Mouse (Mus musculus): ENCODE results near the gene Phldb2.

DNA sequence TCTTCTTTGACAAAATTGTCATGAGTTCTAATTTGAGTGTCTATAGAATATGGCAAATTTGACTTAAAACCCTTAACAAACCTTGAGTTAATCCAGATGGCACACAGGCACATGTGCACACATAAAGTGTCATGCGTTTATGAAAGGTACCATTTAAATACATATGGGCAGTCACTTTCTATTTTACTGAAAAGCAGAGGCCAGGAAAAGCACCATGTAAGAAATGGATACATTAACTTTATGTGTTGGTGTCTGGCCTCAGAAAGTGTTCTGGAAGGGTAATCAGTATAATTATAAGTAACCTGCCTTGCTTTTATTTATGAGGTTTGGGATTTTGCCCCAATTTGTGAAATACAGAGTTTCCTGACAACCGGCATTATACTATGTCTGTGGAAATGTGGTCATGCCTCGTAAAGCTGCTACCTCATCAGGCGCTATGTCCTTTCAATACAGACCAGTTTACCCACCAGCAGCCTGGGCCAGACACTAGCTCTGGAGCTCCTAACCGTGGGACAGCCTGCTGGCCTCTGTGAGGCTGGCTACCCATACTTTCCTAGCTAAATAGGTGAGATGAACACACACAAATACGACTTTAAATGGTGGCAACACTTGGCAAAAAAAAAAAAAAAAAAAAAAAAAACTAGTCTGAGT, 73.2 kb downstream of the Phldb2 start:
- TF ChIP-seq CEBPB (IDR thresholded peaks at IDR 0.05; ENCODE audit: insufficient read depth, poor library complexity, severe bottlenecking) (no peak), TCF12 (IDR thresholded peaks at IDR 0.05; ENCODE audit: insufficient read depth, poor library complexity, severe bottlenecking) (no peak)
